Mouse (Mus musculus): ENCODE measurements around the gene Trub2. TPM values are rescaled to one million over a fixed set of nuclear protein-coding genes. Genes with fewer than 3 reads are reported as not detected.

Trub2 gene
- polyA plus RNA-seq, 1 experiment from 2014 or later, result 21.0 TPM

DNA sequence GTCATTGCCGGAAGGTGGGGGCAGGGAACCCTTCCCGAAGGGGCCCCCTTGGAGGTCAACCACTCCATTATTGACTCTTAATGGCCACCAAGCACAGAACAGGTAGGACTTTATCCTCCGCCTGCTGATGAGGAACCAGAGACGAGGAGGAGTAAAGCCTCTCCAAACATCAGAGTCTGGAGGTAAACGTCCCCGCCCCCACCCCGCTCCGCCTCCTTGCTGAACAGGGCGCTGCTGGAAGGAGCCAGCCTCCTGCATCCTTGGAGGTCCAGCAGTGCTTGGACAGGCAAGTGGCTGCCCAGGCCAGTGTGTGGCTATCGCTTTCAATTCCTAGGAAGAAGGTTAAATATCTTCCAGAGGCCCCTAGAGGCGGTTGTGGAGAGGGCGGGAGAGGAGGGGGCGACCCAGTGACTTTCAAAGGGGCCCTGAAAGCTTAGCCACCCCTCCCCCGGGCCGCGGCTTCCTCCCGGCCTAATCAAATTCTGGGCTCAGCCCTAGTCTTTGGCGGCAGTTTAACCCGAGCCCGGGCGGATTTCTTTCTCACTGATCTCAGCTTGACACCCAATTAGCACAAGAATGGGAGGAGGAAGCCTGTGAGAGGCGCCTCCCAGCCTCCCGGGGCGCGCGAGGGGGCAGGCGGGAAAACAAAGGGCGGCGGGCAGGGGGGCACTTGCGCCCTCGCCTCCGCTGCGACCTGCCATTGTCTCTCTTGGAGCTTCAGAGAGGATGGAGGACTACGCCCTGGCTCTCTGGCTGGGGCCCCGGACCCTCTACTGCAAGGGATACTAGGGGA, 31.9 kb upstream of the Trub2 start, which contains the start of gene Urm1:
Gene Urm1, plus strand, starts transcription at position 51 of the 793 bp plus-strand sequence.
- Histone ChIP-seq H3K9ac (ENCODE audit: low read depth, low read length) (peak within 1 kb of the TSS; percentile 82), H3K27me3 (ENCODE audit: control insufficient read depth, insufficient read depth, low read length) (no peaks in the 10 kb centered on the region), H3K36me3 (ENCODE audit: control insufficient read depth, insufficient read depth, low read length) (no peaks in the 10 kb centered on the region), H3K9me3 (replicated peaks; ENCODE audit: control insufficient read depth, low read length) (no peaks in the 10 kb centered on the region), H3K27ac (ENCODE audit: low read depth, low read length) (peak within 1 kb of the TSS; percentile 95), H3K4me3 (ENCODE audit: low read depth, low read length) (peak within 1 kb of the TSS; percentile 53), H3K4me2 (peak within 1 kb of the TSS; percentile 84), H3K4me1 (ENCODE audit: control insufficient read depth, insufficient read depth, low read length) (peaks cover 6% of the 10 kb centered on the region; the same call in 1 of the 2 replicates)
- peak; percentile 62 for ATAC-seq (replicated peaks; ENCODE audit: insufficient number of reproducible peaks, low FRiP score, low TSS enrichment)
- WGBS (ENCODE audit: insufficient replicate concordance), result 2% methylated on average over 35 of the region's 35 CpGs

DNA sequence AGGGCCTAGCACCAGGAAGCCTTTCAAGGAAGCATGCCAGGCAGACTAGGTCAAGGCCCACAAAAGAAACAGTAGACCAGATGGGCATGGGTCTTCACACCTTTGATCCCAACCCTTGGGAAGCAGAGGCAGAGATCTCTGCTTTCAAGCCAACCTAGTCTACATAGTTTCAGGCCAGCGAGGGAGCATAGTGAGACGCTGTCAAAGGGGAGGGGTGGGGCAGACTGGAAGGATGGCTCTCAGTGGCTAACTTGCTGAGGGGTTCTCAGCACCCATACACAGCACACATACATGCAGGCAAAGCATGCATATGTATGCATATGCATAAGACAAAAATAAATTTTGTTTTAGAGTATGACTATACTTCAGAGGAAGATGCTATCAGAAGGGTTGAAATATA, 31.1 kb upstream of the Trub2 start:
- Histone ChIP-seq H3K36me3 (ENCODE audit: control insufficient read depth, insufficient read depth, low read length) (peaks cover 4% of the 10 kb centered on the region; the same call in 1 of the 2 replicates), H3K9ac (ENCODE audit: low read depth, low read length) (no peak overlapping the region), H3K4me2 (peak overlapping the region; percentile 84), H3K27ac (ENCODE audit: low read depth, low read length) (0 out of 2 replicates have a peak overlapping the region, but pooled peaks have one; percentile 10), H3K9me3 (replicated peaks; ENCODE audit: control insufficient read depth, low read length) (no peaks in the 10 kb centered on the region), H3K27me3 (ENCODE audit: control insufficient read depth, insufficient read depth, low read length) (no peaks in the 10 kb centered on the region), H3K4me1 (ENCODE audit: control insufficient read depth, insufficient read depth, low read length) (peaks cover 6% of the 10 kb centered on the region; the same call in 1 of the 2 replicates), H3K4me3 (ENCODE audit: low read depth, low read length) (no peak overlapping the region; the same call in 1 of the 2 replicates)
- no peak for ATAC-seq (replicated peaks; ENCODE audit: insufficient number of reproducible peaks, low FRiP score, low TSS enrichment)
- WGBS (ENCODE audit: insufficient replicate concordance), result 15% methylated on average over 2 of the region's 2 CpGs

DNA sequence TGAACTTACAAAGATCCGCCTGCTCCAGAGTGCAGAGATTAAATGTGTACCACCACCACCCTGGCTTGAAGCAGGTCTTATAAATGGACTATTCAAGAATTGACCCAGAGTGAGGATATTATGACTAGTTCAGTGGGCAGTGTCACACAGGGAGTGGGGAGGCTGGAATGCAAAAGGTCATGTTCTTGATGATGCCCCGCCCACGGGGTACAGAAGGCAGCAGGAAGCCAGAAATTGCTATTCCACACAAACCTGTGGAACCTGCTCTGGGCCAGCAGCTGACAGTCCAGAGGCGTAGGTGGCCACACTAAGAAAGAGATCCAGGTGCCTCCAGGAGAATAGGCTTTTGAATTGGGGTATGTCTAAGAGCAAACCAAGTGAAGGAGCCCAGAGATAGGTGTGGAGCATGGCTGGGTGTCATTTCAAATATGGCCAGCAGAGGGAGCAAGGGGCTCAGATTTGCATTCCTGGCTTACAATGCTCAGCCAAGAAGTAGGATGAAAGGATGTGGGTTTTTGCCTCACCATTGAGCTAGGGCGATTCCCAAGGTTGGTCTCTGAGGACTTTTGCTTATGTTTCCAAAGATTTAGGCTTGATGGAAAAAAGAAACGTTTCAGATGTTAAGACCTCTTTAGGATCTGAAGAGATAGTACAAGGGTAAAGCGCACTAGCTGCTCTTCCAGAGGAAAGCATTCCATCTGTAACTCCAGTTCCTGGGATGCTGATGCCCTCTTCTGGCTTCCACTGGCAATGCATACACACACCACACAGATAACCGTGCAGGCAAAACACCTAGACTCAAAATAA, 29.3 kb upstream of the Trub2 start:
- Histone ChIP-seq H3K4me1 (ENCODE audit: control insufficient read depth, insufficient read depth, low read length) (peaks cover 6% of the 10 kb centered on the region; the same call in 1 of the 2 replicates), H3K27me3 (ENCODE audit: control insufficient read depth, insufficient read depth, low read length) (no peaks in the 10 kb centered on the region), H3K4me2 (peak overlapping the region; percentile 41), H3K9me3 (replicated peaks; ENCODE audit: control insufficient read depth, low read length) (no peaks in the 10 kb centered on the region), H3K4me3 (ENCODE audit: low read depth, low read length) (no peak overlapping the region; the same call in 1 of the 2 replicates), H3K36me3 (ENCODE audit: control insufficient read depth, insufficient read depth, low read length) (peaks cover 13% of the 10 kb centered on the region), H3K27ac (ENCODE audit: low read depth, low read length) (no peak overlapping the region), H3K9ac (ENCODE audit: low read depth, low read length) (no peak overlapping the region)
- no peak for ATAC-seq (replicated peaks; ENCODE audit: insufficient number of reproducible peaks, low FRiP score, low TSS enrichment)
- 37% methylated on average over 8 of the region's 8 CpGs for WGBS (ENCODE audit: insufficient replicate concordance)

DNA sequence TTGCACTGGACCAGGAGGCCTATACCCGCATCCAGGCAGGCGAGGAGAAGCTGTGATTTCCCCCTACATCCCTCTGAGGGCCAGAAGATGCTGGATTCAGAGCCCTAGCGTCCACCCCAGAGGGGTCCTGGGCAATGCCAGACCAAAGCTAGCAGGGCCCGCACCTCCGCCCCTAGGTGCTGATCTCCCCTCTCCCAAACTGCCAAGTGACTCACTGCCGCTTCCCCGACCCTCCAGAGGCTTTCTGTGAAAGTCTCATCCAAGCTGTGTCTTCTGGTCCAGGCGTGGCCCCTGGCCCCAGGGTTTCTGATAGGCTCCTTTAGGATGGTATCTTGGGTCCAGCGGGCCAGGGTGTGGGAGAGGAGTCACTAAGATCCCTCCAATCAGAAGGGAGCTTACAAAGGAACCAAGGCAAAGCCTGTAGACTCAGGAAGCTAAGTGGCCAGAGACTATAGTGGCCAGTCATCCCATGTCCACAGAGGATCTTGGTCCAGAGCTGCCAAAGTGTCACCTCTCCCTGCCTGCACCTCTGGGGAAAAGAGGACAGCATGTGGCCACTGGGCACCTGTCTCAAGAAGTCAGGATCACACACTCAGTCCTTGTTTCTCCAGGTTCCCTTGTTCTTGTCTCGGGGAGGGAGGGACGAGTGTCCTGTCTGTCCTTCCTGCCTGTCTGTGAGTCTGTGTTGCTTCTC, 27.5 kb upstream of the Trub2 start:
- WGBS (ENCODE audit: insufficient replicate concordance), result 70% methylated on average over 11 of the region's 11 CpGs
- peaks cover 23% of the 10 kb centered on the region for H3K36me3 ChIP-seq (ENCODE audit: control insufficient read depth, insufficient read depth, low read length)
- no peak overlapping the region for H3K27ac ChIP-seq (ENCODE audit: low read depth, low read length)

DNA sequence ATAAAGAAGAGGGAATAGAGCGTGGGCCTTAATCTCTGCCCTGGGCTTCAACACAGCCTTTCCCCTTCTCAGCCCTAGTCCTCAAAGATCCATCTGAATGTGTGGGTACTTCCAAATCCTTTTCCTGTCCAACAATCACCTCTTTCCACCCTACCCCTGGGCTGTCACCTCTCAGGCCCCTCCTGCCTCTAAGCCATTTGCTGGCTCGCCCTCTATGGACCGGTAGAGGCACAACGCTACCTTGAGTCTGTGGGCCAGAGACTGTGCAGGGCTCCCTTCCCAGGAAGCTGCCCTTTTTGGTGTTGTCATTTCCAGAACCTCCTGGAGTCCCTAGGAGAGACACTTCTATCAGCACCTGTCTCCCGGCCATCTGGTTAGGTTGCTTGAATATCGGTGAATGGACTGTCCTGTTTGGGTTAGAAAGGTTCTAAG, 15.1 kb upstream of the Trub2 start:
- WGBS (ENCODE audit: insufficient replicate concordance), result 18% methylated on average over 6 of the region's 6 CpGs
- Histone ChIP-seq H3K4me2 (peak overlapping the region; percentile 89), H3K4me1 (ENCODE audit: control insufficient read depth, insufficient read depth, low read length) (peaks cover 10% of the 10 kb centered on the region), H3K27ac (ENCODE audit: low read depth, low read length) (no peak overlapping the region), H3K27me3 (ENCODE audit: control insufficient read depth, insufficient read depth, low read length) (no peaks in the 10 kb centered on the region; the same call in 1 of the 2 replicates), H3K36me3 (ENCODE audit: control insufficient read depth, insufficient read depth, low read length) (peaks cover 12% of the 10 kb centered on the region; the same call in 1 of the 2 replicates), H3K9ac (ENCODE audit: low read depth, low read length) (peak overlapping the region; percentile 89), H3K9me3 (replicated peaks; ENCODE audit: control insufficient read depth, low read length) (no peaks in the 10 kb centered on the region), H3K4me3 (ENCODE audit: low read depth, low read length) (peak overlapping the region; percentile 88)
- no peak for ATAC-seq (replicated peaks; ENCODE audit: insufficient number of reproducible peaks, low FRiP score, low TSS enrichment)

More for the DNA sequence above, 27.5 kb upstream of the Trub2 start:
- ATAC-seq (replicated peaks; ENCODE audit: insufficient number of reproducible peaks, low FRiP score, low TSS enrichment), result no peak
- H3K9ac ChIP-seq (ENCODE audit: low read depth, low read length), result no peak overlapping the region
- no peak overlapping the region for H3K4me2 ChIP-seq
- H3K4me1 ChIP-seq (ENCODE audit: control insufficient read depth, insufficient read depth, low read length), result peaks cover 6% of the 10 kb centered on the region; the same call in 1 of the 2 replicates
- H3K9me3 ChIP-seq (replicated peaks; ENCODE audit: control insufficient read depth, low read length), result no peaks in the 10 kb centered on the region
- H3K27me3 ChIP-seq (ENCODE audit: control insufficient read depth, insufficient read depth, low read length), result no peaks in the 10 kb centered on the region
- H3K4me3 ChIP-seq (ENCODE audit: low read depth, low read length), result no peak overlapping the region

DNA sequence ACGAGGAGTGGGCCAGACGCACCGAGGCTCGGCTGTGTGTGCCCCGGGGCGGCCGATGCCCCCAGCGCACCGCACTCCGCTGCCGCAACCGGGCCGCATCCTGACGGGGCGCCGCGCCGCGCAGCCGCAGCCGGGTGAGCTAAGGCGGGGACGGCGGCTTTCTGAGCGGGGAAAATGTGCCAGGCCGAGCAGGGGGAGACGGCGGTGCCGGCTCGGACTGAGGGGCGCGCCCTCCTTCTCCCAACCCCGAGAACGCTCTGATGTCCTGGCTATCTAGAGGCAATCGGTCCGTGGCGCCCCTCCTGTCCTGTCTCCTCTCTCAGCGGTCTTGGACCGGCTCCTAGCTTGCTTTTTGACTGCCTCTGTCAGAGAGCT, 14.5 kb upstream of the Trub2 start:
- H3K4me1 ChIP-seq (ENCODE audit: control insufficient read depth, insufficient read depth, low read length), result peaks cover 10% of the 10 kb centered on the region
- 0% methylated on average over 32 of the region's 39 CpGs for WGBS (ENCODE audit: insufficient replicate concordance)
- no peaks in the 10 kb centered on the region; the same call in 1 of the 2 replicates for H3K27me3 ChIP-seq (ENCODE audit: control insufficient read depth, insufficient read depth, low read length)

DNA sequence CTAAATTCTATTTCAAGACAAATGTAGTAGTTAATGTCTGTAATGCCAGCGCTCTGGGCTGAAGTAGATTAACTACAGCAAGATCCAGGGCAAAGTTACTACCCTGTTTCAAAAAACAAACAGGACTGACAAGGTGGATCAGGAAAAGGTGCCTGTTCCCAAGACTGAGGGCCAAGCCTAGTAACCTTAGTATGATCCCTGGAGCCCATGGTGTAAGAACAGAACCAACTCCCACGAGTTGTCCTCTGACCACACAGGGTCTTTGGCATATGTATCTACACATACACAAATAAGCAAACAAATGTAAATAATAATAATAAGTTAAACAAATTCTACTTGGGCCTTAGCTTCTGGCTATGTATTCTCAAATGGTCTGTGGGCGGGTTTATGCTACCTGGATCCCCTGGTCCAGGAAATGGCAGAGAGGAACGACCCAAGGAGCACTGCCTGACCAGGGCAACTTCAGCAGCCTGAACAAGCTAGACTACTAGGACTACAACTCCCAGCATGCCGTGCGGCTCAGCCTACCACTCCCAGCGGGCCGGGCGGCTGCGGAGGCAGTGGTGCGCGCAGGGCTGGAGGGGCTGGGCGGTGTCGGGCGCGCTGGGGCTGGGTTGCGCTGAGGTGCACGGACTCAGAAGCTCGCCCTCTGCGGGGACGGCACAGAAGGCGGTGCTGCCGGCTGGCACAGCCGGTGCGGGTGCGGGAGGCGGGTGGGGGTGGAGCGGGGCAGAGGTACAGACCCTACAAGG, 13.9 kb upstream of the Trub2 start, which contains the start of gene Slc27a4:
Gene Slc27a4, plus strand, starts transcription at position 560 of the 752 bp plus-strand sequence.
- H3K4me2 ChIP-seq, result peak within 1 kb of the TSS; percentile 89

More for the DNA sequence above, 14.5 kb upstream of the Trub2 start:
- ATAC-seq (replicated peaks; ENCODE audit: insufficient number of reproducible peaks, low FRiP score, low TSS enrichment), result peak; percentile 3; the same call in 1 of the 2 replicates
- Histone ChIP-seq H3K36me3 (ENCODE audit: control insufficient read depth, insufficient read depth, low read length) (peaks cover 10% of the 10 kb centered on the region; the same call in 1 of the 2 replicates), H3K9ac (ENCODE audit: low read depth, low read length) (peak overlapping the region; percentile 89), H3K9me3 (replicated peaks; ENCODE audit: control insufficient read depth, low read length) (no peaks in the 10 kb centered on the region), H3K4me2 (peak overlapping the region; percentile 89), H3K4me3 (ENCODE audit: low read depth, low read length) (peak overlapping the region; percentile 88), H3K27ac (ENCODE audit: low read depth, low read length) (peak overlapping the region; percentile 35; the same call in 1 of the 2 replicates)

More for the DNA sequence above, 13.9 kb upstream of the Trub2 start, which contains the start of gene Slc27a4:
- Histone ChIP-seq H3K4me3 (ENCODE audit: low read depth, low read length) (peak within 1 kb of the TSS; percentile 88), H3K9me3 (replicated peaks; ENCODE audit: control insufficient read depth, low read length) (no peaks in the 10 kb centered on the region), H3K36me3 (ENCODE audit: control insufficient read depth, insufficient read depth, low read length) (peaks cover 7% of the 10 kb centered on the region; the same call in 1 of the 2 replicates), H3K27me3 (ENCODE audit: control insufficient read depth, insufficient read depth, low read length) (no peaks in the 10 kb centered on the region; the same call in 1 of the 2 replicates), H3K27ac (ENCODE audit: low read depth, low read length) (peak within 1 kb of the TSS; percentile 35; the same call in 1 of the 2 replicates), H3K4me1 (ENCODE audit: control insufficient read depth, insufficient read depth, low read length) (peaks cover 10% of the 10 kb centered on the region), H3K9ac (ENCODE audit: low read depth, low read length) (peak within 1 kb of the TSS; percentile 89)
- ATAC-seq (replicated peaks; ENCODE audit: insufficient number of reproducible peaks, low FRiP score, low TSS enrichment), result peak; percentile 93
- WGBS (ENCODE audit: insufficient replicate concordance), result 4% methylated on average over 28 of the region's 28 CpGs

All from heart, embryonic 11.5 days (tissue).